Mouse (Mus musculus) hindbrain, embryonic 13.5 days (tissue): Measurements from ENCODE around the gene Ift22. TPM values are rescaled to one million over a fixed set of nuclear protein-coding genes. Genes with fewer than 3 reads are reported as not detected.
"Not testable (repeated sequence)": the region's sequence is repeated elsewhere in the genome, so short reads cannot be mapped to it uniquely, and the experiment has no call there.

Experiments used
- ATAC-seq: fragments of 200-750 bp; cut with Nextera tagmentation; 2 replicates; pipeline ENCODE4 v1.8.0; 2017; ENCODE audit warnings: moderate TSS enrichment; ENCODE audit not compliant: low FRiP score
- H3K27ac ChIP-seq: fragments of 300-500 bp; sonication (generic); 2 replicates; pipeline ENCODE4 v1.5.1; 2015; ENCODE audit warnings: inconsistent platforms, mild to moderate bottlenecking, moderate library complexity
- H3K27me3 ChIP-seq: fragments of 300-500 bp; sonication (generic); 2 replicates; pipeline ENCODE4 v1.6.1; 2015; ENCODE audit warnings: mild to moderate bottlenecking, inconsistent platforms
- H3K36me3 ChIP-seq: fragments of 300-500 bp; sonication (generic); 2 replicates; pipeline ENCODE4 v1.6.1; 2015; ENCODE audit warnings: mild to moderate bottlenecking, inconsistent platforms
- H3K4me1 ChIP-seq: fragments of 300-500 bp; sonication (generic); replicated peaks from 2 replicates; pipeline ENCODE4 v1.6.1; 2015; ENCODE audit warnings: inconsistent platforms
- H3K4me2 ChIP-seq: fragments of 300-500 bp; sonication (generic); 2 replicates; pipeline ENCODE4 v1.6.1; 2015; ENCODE audit warnings: inconsistent platforms, mild to moderate bottlenecking, moderate library complexity
- H3K4me3 ChIP-seq: fragments of 300-500 bp; sonication (generic); 2 replicates; pipeline ENCODE4 v1.5.1; 2015; ENCODE audit warnings: mild to moderate bottlenecking, inconsistent platforms
- H3K9ac ChIP-seq: fragments of 300-500 bp; sonication (generic); 2 replicates; pipeline ENCODE4 v1.6.1; 2015; ENCODE audit warnings: mild to moderate bottlenecking, inconsistent platforms
- H3K9me3 ChIP-seq: fragments of 300-500 bp; sonication (generic); 2 replicates; pipeline ENCODE4 v1.6.1; 2016; ENCODE audit warnings: inconsistent platforms
- WGBS: fragments of 180-500 bp; shearing (Covaris S2); methylation state at CpG from one replicate; pipeline ENCODE4 v1.1.7; 2015; 5-methylcytosine and 5-hydroxymethylcytosine counted together
- polyA plus RNA-seq: library from polyadenylated mRNA; unstranded; fragments of >200 nt; fragmentation: Nextera tagmentation; extraction: Ambion mirVana; gene quantifications from 2 replicates; pipeline ENCODE4 v1.2.1, GENCODE M21; 2015

Gene Ift22
- polyA plus RNA-seq, 1 experiment from 2014 or later = 125 TPM

- Histone ChIP-seq H3K4me2 (no peak overlapping the region), H3K9ac (no peak overlapping the region), H3K4me3 (no peak overlapping the region), H3K36me3 (no peaks in the 10 kb centered on the region), H3K9me3 (no peaks in the 10 kb centered on the region), H3K27ac (no peak overlapping the region), H3K4me1 (no peaks in the 10 kb centered on the region), H3K27me3 (no peaks in the 10 kb centered on the region)
- WGBS = 64% methylated on average over 7 of the region's 7 CpGs
- ATAC-seq = no peak
Observed at GRCm38 (mm10) chr5:136939284-136939683, 31.3 kb downstream of the Ift22 start.

- H3K27me3 ChIP-seq, H3K9me3 ChIP-seq, H3K4me1 ChIP-seq, H3K9ac ChIP-seq, H3K4me2 ChIP-seq, H3K36me3 ChIP-seq, H3K27ac ChIP-seq, H3K4me3 ChIP-seq, ATAC-seq: not testable (repeated sequence)
- WGBS = 89% methylated on average over 6 of the region's 6 CpGs
Observed at GRCm38 (mm10) chr5:136940029-136940428, 32.1 kb downstream of the Ift22 start.

- H3K36me3 ChIP-seq = no peaks in the 10 kb centered on the region
- H3K9ac ChIP-seq = no peak overlapping the region
- H3K9me3 ChIP-seq = no peaks in the 10 kb centered on the region
- no peaks in the 10 kb centered on the region for H3K27me3 ChIP-seq
- H3K4me3 ChIP-seq = no peak overlapping the region
- H3K4me1 ChIP-seq = no peaks in the 10 kb centered on the region
- H3K4me2 ChIP-seq = no peak overlapping the region
- WGBS = 89% methylated on average over 12 of the region's 12 CpGs
- ATAC-seq = no peak
- no peak overlapping the region for H3K27ac ChIP-seq
Observed at GRCm38 (mm10) chr5:136940845-136941560, 33.1 kb downstream of the Ift22 start.

- Histone ChIP-seq H3K9me3 (no peaks in the 10 kb centered on the region), H3K4me1 (no peaks in the 10 kb centered on the region), H3K36me3 (no peaks in the 10 kb centered on the region), H3K27ac (no peak overlapping the region), H3K4me2 (no peak overlapping the region), H3K4me3 (no peak overlapping the region), H3K9ac (no peak overlapping the region), H3K27me3 (no peaks in the 10 kb centered on the region)
- 79% methylated on average over 3 of the region's 3 CpGs for WGBS
- ATAC-seq = no peak
Observed at GRCm38 (mm10) chr5:136942781-136943180, 34.8 kb downstream of the Ift22 start.

- no peak overlapping the region for H3K27ac ChIP-seq
- no peak overlapping the region for H3K4me3 ChIP-seq
- no peak overlapping the region for H3K9ac ChIP-seq
Observed at GRCm38 (mm10) chr5:136943382-136943781, 35.4 kb downstream of the Ift22 start.

GRCm38 (mm10) chr5:136945084-136945483 lies 37.1 kb downstream of the Ift22 start:
- Histone ChIP-seq H3K27ac (no peak overlapping the region), H3K9me3 (no peaks in the 10 kb centered on the region), H3K27me3 (no peaks in the 10 kb centered on the region), H3K4me1 (no peaks in the 10 kb centered on the region), H3K9ac (no peak overlapping the region), H3K4me2 (no peak overlapping the region), H3K4me3 (no peak overlapping the region), H3K36me3 (no peaks in the 10 kb centered on the region)
- WGBS = 80% methylated on average over 12 of the region's 12 CpGs
- ATAC-seq = no peak

More at GRCm38 (mm10) chr5:136943382-136943781, 35.4 kb downstream of the Ift22 start:
- Histone ChIP-seq H3K4me2 (no peak overlapping the region), H3K36me3 (no peaks in the 10 kb centered on the region), H3K4me1 (no peaks in the 10 kb centered on the region), H3K27me3 (no peaks in the 10 kb centered on the region), H3K9me3 (no peaks in the 10 kb centered on the region)
- 81% methylated on average over 2 of the region's 2 CpGs for WGBS
- no peak for ATAC-seq

- H3K27ac ChIP-seq = no peak overlapping the region
- H3K9me3 ChIP-seq = no peaks in the 10 kb centered on the region
- no peak overlapping the region for H3K9ac ChIP-seq
- ATAC-seq = no peak
- H3K27me3 ChIP-seq = no peaks in the 10 kb centered on the region
- H3K36me3 ChIP-seq = no peaks in the 10 kb centered on the region
- H3K4me3 ChIP-seq = no peak overlapping the region
- no peak overlapping the region for H3K4me2 ChIP-seq
- peaks cover 5% of the 10 kb centered on the region; the same call in 1 of the 2 replicates for H3K4me1 ChIP-seq
Observed at GRCm38 (mm10) chr5:136947874-136948273, 39.9 kb downstream of the Ift22 start.

GRCm38 (mm10) chr5:136949551-136950336 lies 41.8 kb downstream of the Ift22 start:
- WGBS = 83% methylated on average over 14 of the region's 14 CpGs
- not testable (repeated sequence) for ATAC-seq, H3K27ac ChIP-seq, H3K9me3 ChIP-seq, H3K4me2 ChIP-seq, H3K9ac ChIP-seq, H3K4me3 ChIP-seq, H3K27me3 ChIP-seq, H3K36me3 ChIP-seq
- peaks cover 17% of the 10 kb centered on the region for H3K4me1 ChIP-seq

- H3K4me3 ChIP-seq = no peak overlapping the region
- H3K9ac ChIP-seq = no peak overlapping the region; the same call in 1 of the 2 replicates
- no peak overlapping the region for H3K27ac ChIP-seq
- H3K4me2 ChIP-seq = no peak overlapping the region
- no peaks in the 10 kb centered on the region for H3K9me3 ChIP-seq
- no peak for ATAC-seq
- 91% methylated on average over 6 of the region's 6 CpGs for WGBS
- H3K27me3 ChIP-seq = no peaks in the 10 kb centered on the region
- H3K36me3 ChIP-seq = no peaks in the 10 kb centered on the region
- H3K4me1 ChIP-seq = peaks cover 25% of the 10 kb centered on the region
Observed at GRCm38 (mm10) chr5:136950521-136950920, 42.6 kb downstream of the Ift22 start.

- Histone ChIP-seq H3K27me3 (no peaks in the 10 kb centered on the region), H3K36me3 (peaks cover 6% of the 10 kb centered on the region), H3K27ac (no peak overlapping the region), H3K4me3 (no peak overlapping the region), H3K4me1 (peaks cover 34% of the 10 kb centered on the region), H3K9me3 (no peaks in the 10 kb centered on the region), H3K4me2 (peak overlapping the region; percentile 79; the same call in 1 of the 2 replicates), H3K9ac (no peak overlapping the region)
- 81% methylated on average over 4 of the region's 4 CpGs for WGBS
- no peak for ATAC-seq
Observed at GRCm38 (mm10) chr5:136952153-136952552, 44.2 kb downstream of the Ift22 start.

- H3K27me3 ChIP-seq = no peaks in the 10 kb centered on the region
- H3K27ac ChIP-seq = peak within 1 kb of the TSS; percentile 85
- under 1% methylated on average over 23 of the region's 23 CpGs for WGBS
- H3K4me1 ChIP-seq = peaks cover 34% of the 10 kb centered on the region
- peaks cover 14% of the 10 kb centered on the region for H3K36me3 ChIP-seq
- peak within 1 kb of the TSS; percentile 87 for H3K9ac ChIP-seq
- peak within 1 kb of the TSS; percentile 75 for H3K4me3 ChIP-seq
- H3K9me3 ChIP-seq = no peaks in the 10 kb centered on the region
- ATAC-seq = peak; percentile 97
- peak within 1 kb of the TSS; percentile 79 for H3K4me2 ChIP-seq
Observed at GRCm38 (mm10) chr5:136953015-136953414, 45.1 kb downstream of the Ift22 start, which contains the start of gene Fis1. Gene Fis1 (plus strand): TSS chr5:136953275.

- Histone ChIP-seq H3K9ac (peak overlapping the region; percentile 87), H3K4me3 (peak overlapping the region; percentile 75), H3K4me2 (peak overlapping the region; percentile 79), H3K36me3 (peaks cover 14% of the 10 kb centered on the region), H3K27me3 (no peaks in the 10 kb centered on the region), H3K9me3 (no peaks in the 10 kb centered on the region), H3K27ac (peak overlapping the region; percentile 85), H3K4me1 (peaks cover 36% of the 10 kb centered on the region)
- WGBS = 3% methylated on average over 12 of the region's 12 CpGs
- no peak; the same call in 1 of the 2 replicates for ATAC-seq
Observed at GRCm38 (mm10) chr5:136953440-136953951, 45.5 kb downstream of the Ift22 start.
